Mouse (Mus musculus): ENCODE data around the gene Capn1. TPM values are rescaled to one million over a fixed set of nuclear protein-coding genes. Genes with fewer than 3 reads are reported as not detected.

Gene Capn1
- total RNA-seq, 2 experiments from 2014 or later = 32.6 to 37.8 TPM

- intact Hi-C loops (cut with DNase I) = no loop called here
- DNase-seq = no peak
These were observed 23.7 kb downstream of the Capn1 start for GRCm38 (mm10) chr19:5992012-5992411.

DNA sequence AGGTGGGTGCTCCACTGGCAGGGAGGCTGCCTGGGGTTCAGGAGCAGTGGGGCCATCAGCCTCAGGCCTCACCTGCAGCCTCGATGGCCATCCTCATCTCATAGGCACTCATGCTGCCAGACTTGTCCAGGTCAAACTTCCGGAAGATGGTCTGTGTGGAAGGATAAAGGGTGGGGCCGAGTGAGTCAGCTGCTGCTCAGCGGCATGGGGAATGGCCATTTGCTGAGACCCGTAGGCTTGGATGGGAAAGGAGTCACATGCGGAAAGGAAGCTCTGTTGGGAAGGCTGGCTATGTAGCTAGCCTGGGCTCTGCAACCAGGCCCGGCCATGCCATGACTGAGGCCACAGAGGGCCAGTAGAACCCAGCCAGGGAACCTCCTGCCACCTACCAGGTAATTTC, 24.2 kb downstream of the Capn1 start:
- intact Hi-C loops (cut with DNase I) = no loop called here
- DNase-seq = no peak

- intact Hi-C loops (cut with DNase I) = no loop called here
- DNase-seq = no peak
These were observed 24.8 kb downstream of the Capn1 start for GRCm38 (mm10) chr19:5990921-5991320.

DNA sequence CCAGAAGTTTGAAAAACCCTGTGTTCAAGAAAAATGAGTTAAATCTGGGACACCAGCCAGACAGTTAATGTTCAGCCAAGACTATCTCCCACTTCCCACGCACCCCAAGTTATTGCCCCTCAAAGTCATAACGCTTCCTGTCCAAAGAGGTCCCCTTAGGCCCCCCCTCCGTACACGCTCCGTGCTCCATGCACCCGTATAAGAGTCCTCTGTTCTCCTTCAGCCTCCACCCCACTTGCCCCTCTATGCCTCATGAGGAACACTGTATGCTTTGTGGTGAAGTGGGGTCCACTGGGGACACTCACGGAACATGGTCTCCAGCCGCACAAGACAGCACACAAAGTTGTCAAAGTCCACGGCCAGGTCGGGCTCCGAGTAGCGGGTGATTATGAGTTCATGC, 25.7 kb downstream of the Capn1 start:
- no peak for DNase-seq
- intact Hi-C loops (cut with DNase I) = no loop called here

DNA sequence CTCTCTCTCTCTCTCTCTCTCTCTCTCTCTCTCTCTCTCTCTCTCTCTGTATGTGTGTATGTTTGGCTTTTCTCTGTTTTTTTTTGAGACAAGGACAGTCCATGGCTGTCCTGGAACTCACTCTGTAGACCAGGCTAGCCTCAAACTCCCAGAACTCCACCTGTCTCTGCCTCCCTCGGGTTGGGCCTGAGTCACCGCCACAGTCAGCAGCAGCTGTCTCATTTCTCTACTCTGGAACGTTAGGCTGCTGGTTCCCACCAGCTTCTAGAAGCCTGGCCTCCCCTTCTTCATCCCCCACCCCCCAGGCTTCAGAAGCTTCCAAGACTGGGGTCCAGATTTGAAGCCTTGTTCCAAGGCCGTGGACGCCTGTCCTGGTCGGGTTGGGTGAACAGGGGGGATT, 26.1 kb downstream of the Capn1 start:
- no peak for DNase-seq
- intact Hi-C loops (cut with DNase I) = no loop called here

GRCm38 (mm10) chr19:5988815-5989452, 26.8 kb downstream of the Capn1 start:
- intact Hi-C loops (cut with DNase I) = no loop called here
- DNase-seq = peak; percentile 56 to 66

DNA sequence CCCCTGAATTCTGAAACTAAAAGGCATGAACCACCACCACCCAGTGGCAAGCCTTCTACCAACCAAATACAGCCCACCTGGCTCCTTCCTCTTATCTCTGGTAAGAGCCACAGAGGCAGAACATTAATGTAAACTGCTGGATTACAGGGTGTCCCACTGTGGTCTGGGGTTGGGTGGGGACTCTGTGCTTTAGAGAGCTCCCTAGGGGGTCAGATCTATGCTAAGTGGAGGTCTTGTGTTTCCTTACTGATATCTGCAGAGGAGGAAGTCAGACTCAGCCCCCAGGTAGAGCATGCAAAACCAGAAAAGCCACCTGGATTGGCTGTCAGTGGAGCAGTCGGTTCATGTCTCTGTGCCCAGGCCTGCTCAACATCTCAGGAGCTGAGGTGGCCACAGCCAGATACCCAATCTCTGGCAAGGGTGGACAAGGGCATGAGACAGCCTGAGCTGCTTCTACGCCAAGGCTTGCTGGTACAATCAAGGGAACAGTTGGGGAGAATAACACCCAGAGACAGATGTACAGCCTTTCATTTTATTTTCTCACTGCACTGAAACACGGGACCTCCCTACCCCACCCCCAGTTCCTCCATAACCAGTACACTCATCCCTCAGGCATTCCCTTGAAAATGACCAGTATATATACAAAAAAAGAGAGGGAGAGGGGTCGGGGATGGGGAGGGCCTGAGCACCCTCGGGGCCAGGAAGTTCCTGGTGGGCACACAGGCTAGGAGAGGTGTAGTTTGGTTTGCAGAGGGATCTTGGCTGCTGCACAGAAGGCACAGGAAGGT, 27.5 kb downstream of the Capn1 start:
- DNase-seq = no peak
- intact Hi-C loops (cut with DNase I) = no loop called here

DNA sequence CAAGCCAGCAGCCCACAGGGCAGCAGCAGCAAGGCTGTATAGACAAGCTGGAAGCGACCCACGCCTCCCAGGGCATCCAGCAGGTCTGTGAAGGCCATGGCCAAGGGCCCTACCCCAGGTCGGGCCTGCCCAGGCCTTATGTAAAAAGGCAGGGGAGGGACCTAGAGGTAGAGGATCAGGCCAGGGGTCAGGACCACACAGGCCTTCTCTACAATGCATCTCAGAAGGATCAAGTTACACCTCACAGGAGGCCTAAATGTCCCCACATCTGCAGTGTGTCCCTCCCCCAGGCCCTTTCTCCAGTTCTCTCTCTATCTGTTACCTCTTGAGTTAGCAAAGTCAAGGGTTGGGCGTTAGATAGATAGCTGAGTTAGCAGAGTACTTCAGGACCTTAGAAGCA, 29.7 kb downstream of the Capn1 start, which contains the start of gene Slc22a20:
Gene Slc22a20, minus strand, starts transcription at position 101 of the 400 bp plus-strand sequence.
- intact Hi-C loops (cut with DNase I) = no loop called here
- no peak for DNase-seq

GRCm38 (mm10) chr19:5980477-5980876, 35.2 kb downstream of the Capn1 start:
- intact Hi-C loops (cut with DNase I) = no loop called here
- DNase-seq = no peak

- intact Hi-C loops (cut with DNase I) = no loop called here
These were observed 38.0 kb downstream of the Capn1 start for GRCm38 (mm10) chr19:5977717-5978116.

DNA sequence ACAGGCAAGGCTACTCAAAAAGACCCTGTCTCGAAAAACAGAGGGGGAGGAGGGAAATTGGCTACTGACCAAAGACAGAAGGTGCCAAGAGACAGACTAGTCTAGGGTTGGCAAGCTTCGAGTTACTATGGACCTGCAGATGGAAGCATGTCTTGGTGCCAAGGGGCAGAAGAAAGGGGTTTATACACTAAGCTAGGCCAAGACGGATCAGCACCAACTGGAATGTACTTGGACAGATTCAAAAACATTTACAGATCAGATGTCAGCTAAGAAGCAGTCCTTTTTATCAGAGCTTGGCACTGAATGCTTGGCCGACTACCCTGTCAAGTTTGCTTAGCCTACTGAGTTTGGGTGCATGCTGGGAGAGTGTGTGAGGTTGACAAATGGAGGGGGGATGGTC, 40.0 kb downstream of the Capn1 start:
- intact Hi-C loops (cut with DNase I) = no loop called here
- no peak for DNase-seq

More at GRCm38 (mm10) chr19:5977717-5978116, 38.0 kb downstream of the Capn1 start:
- peak; percentile 44 to 45 for DNase-seq

- intact Hi-C loops (cut with DNase I) = no loop called here
- no peak for DNase-seq
These were observed 40.6 kb downstream of the Capn1 start for GRCm38 (mm10) chr19:5975112-5975511.

GRCm38 (mm10) chr19:5967664-5968063, 48.0 kb downstream of the Capn1 start:
- DNase-seq = no peak
- intact Hi-C loops (cut with DNase I) = loop anchor here (5.0 kb wide), 1 partner anchor 365 kb away; the partner anchor contains the start of gene Men1

DNA sequence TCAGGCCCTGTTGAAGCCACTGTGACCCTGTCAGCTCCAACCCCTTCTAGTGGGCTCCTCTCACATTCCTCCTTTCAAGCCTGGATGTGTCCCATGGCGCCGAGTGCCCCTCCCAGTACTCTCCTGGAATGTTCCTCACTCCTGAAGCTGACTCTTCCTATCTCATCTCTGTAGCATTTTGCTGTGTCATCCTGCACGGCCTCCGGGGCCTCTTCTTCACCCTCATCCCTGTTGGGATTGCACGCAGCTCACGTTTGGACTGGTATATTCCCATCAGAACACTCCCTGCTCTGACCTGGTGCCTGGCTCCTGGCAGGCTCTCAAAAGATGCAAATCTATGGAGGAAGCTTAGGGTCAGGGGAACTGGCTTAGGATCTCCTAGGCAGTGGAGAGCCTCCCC, 48.9 kb downstream of the Capn1 start:
- DNase-seq = no peak
- intact Hi-C loops (cut with DNase I) = loop anchor here (5.0 kb wide), 1 partner anchor 366 kb away; the partner anchor contains the start of gene Men1

DNA sequence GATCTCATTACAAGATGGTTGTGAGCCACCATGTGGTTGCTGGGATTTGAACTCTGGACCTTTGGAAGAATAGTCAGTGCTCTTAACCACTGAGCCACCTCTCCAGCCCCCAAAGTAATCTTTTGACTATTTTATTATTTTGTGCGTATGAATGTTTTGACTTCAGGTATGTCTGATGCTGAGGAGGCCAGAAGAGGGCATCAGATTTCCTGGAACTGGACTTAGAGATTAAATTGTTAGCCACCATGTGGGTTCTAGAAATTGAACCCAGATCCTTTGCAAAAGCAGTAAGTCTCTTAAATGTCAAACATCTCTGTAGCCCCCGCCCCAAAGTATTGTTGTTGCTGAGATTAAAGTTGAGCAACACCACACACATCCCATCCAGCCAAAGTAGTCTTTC, 49.8 kb downstream of the Capn1 start:
- no peak for DNase-seq

GRCm38 (mm10) chr19:5965280-5965679, 50.4 kb downstream of the Capn1 start:
- peak; percentile 78 to 86 for DNase-seq
- intact Hi-C loops (cut with DNase I) = loop anchor here (1.0 to 5.0 kb wide), 5 partner anchors 53 to 367 kb away; partner anchors contain the start of gene Men1

More for the DNA sequence above, 49.8 kb downstream of the Capn1 start:
- intact Hi-C loops (cut with DNase I) = loop anchor here (1.0 to 5.0 kb wide), 5 partner anchors 52 to 366 kb away; partner anchors contain the start of gene Men1

DNA sequence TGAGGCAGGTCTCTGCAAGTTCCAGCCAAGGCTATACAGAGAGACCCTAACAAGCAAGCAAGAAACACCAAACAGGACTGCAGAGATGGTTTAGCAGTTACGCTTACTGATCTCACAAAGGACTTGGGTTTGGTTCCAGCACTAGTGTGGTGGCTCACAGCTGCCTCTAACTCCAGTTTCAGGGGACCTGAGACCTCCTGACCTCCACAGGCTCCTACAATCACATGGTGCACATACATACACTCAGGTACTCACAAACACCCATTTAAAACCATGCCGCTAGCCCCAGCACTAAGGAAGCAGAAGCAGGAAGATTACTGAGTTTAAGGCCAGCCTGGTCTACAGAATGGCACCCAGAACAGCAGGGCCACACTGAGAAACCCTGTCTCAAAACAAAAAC, 50.9 kb downstream of the Capn1 start:
- intact Hi-C loops (cut with DNase I) = loop anchor here (1.0 to 5.0 kb wide), 5 partner anchors 53 to 367 kb away; partner anchors contain the start of gene Men1
- no peak for DNase-seq

GRCm38 (mm10) chr19:5963883-5964562, 51.7 kb downstream of the Capn1 start, which contains the start of gene Pola2:
Pola2 (minus strand) TSS chr19:5964202.
- intact Hi-C loops (cut with DNase I) = loop anchor here (2.0 kb wide), 1 partner anchor 163 kb away; no protein-coding TSS in a partner anchor
- peak; percentile 92 for DNase-seq

DNA sequence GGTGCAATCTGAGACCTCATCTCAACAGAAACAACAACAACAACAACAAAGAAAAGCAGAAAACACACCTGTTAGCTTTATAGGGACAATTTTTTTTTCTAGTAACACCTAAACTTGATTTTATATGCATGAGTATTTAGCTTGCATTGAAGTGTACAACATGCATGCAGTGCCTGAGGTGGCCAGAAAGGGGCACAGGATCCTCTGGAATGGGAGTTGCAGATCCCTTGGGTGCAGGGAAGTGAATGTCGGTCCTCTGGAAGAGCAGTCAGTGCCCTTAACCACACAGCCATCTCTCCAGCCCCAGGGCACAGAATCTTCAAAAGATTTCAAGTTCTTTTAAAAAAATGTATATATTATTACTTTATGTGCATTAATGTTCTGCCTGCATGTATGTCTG, 53.0 kb downstream of the Capn1 start:
- no peak for DNase-seq
- intact Hi-C loops (cut with DNase I) = no loop called here

- DNase-seq = no peak
- intact Hi-C loops (cut with DNase I) = loop anchor here (2.0 kb wide), 1 partner anchor 171 kb away; no protein-coding TSS in a partner anchor
These were observed 58.3 kb downstream of the Capn1 start for GRCm38 (mm10) chr19:5957371-5957770.

DNA sequence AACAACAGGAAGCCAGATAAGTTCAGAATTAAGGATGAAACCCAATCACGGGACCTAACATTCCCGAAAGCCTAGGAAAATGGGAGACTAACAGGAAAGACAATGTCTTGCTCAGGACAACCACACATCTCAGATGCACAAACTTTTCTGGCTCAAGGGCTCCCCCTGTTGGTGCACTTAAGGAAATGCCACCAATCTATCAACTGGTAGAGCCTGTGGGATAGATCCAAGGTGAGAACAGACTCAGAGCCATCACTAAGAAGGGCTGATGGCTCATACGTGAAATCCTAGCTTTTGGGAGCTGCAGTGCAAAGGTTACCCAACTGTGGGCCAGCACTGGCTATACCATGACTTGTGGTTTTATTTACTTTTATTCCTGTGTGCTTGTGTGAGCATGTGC, 59.0 kb downstream of the Capn1 start:
- intact Hi-C loops (cut with DNase I) = loop anchor here (1.0 to 2.0 kb wide), 2 partner anchors 32 to 170 kb away; partner anchors contain the start of gene Cdc42ep2
- peak; percentile 91 to 95 for DNase-seq
